Mouse (Mus musculus) limb, embryonic 14.5 days (tissue): ENCODE measurements at regions not wholly inside any gene's neighbourhood (a gene's known extent, or its start where the extent isn't known, plus 50 kb on each side); places are given as distances from the start of the nearest gene placed in this dataset.

ENCODE experiments used
- ATAC-seq: fragments of 200-750 bp; cut with Nextera tagmentation; 2 replicates; pipeline ENCODE4 v1.8.0; 2017; ENCODE audit warnings: low read depth, moderate number of reproducible peaks, moderate TSS enrichment; ENCODE audit not compliant: low FRiP score
- DNase-seq: peaks from one replicate; pipeline ENCODE4 v3.0.0-alpha.2; 2015; ENCODE audit warnings: low spot score
- H3K27ac ChIP-seq: fragments of 300-500 bp; sonication (generic); replicated peaks from 2 replicates; pipeline ENCODE4 v1.5.1; 2014; ENCODE audit warnings: low read depth, mild to moderate bottlenecking, low read length, moderate library complexity, mixed read lengths
- H3K27me3 ChIP-seq: fragments of 300-500 bp; sonication (generic); 2 replicates; pipeline ENCODE4 v1.6.1; 2014; ENCODE audit warnings: low read length, mixed read lengths; ENCODE audit not compliant: control insufficient read depth, insufficient read depth
- H3K36me3 ChIP-seq: fragments of 300-500 bp; sonication (generic); 2 replicates; pipeline ENCODE4 v1.6.1; 2014; ENCODE audit warnings: mild to moderate bottlenecking, low read length, moderate library complexity, mixed read lengths; ENCODE audit not compliant: control insufficient read depth, insufficient read depth
- H3K4me1 ChIP-seq: fragments of 300-500 bp; sonication (generic); 2 replicates; pipeline ENCODE4 v1.6.1; 2014; ENCODE audit warnings: antibody characterized with exemption, low read length, mixed read lengths; ENCODE audit not compliant: control insufficient read depth, insufficient read depth
- H3K4me2 ChIP-seq: fragments of 300-500 bp; sonication (generic); replicated peaks from 2 replicates; pipeline ENCODE4 v1.6.1; 2014; ENCODE audit warnings: low read depth, mild to moderate bottlenecking, low read length, moderate library complexity; ENCODE audit not compliant: severe bottlenecking
- H3K4me3 ChIP-seq: fragments of 300-500 bp; sonication (generic); replicated peaks from 2 replicates; pipeline ENCODE4 v1.5.1; 2014; ENCODE audit warnings: low read length
- H3K9ac ChIP-seq: fragments of 300-500 bp; sonication (generic); 2 replicates; pipeline ENCODE4 v1.6.1; 2014; ENCODE audit warnings: mild to moderate bottlenecking, low read depth, low read length, moderate library complexity; ENCODE audit not compliant: severe bottlenecking
- H3K9me3 ChIP-seq: fragments of 300-500 bp; sonication (generic); 2 replicates; pipeline ENCODE4 v1.6.1; 2016; ENCODE audit warnings: low read length; ENCODE audit not compliant: control insufficient read depth
- POLR2A ChIP-seq: fragments of 200-500 bp; IDR thresholded peaks from 2 replicates; pipeline ENCODE4 v1.8.0; 2012; ENCODE audit warnings: inconsistent platforms, mild to moderate bottlenecking, moderate library complexity, borderline replicate concordance; ENCODE audit not compliant: insufficient read depth, insufficient read length; ENCODE audit errors: extremely low read depth
- WGBS: fragments of 180-500 bp; shearing (Covaris S2); extraction: QIAGEN DNeasy Blood & Tissue Kit; methylation state at CpG from one replicate; pipeline ENCODE4 v1.1.7; 2014; 5-methylcytosine and 5-hydroxymethylcytosine counted together

DNA sequence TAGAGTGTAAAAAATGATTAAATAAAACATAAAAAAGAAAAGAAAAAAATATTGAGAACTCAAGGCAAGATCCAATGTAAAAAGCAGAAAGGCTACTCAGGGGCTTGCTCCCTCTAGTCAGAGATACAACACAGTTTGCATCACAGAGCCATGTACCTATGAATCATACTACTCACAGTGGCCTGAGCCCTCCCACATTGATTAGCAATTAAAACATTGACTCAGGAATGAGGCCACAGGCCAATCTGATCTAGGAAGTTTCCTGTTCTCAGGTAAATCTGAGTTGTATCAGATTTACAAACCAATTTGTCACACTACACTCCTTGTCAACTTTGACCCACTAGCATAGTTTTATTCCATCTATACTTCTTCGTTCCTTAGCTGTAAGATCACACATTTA lies 414.2 kb downstream of the Flrt2 start:
- no peaks in the 10 kb centered on the region for H3K4me1 ChIP-seq
- no peak overlapping the region for H3K27ac ChIP-seq
- no peaks in the 10 kb centered on the region for H3K27me3 ChIP-seq
- DNase-seq (no peak), ATAC-seq (no peak)
- no peak for TF ChIP-seq POLR2A
- H3K9me3 ChIP-seq: no peaks in the 10 kb centered on the region
- 80% methylated on average over 1 of the region's 1 CpGs for whole genome bisulfite sequencing
- no peak overlapping the region for H3K9ac ChIP-seq
- no peak overlapping the region for H3K4me3 ChIP-seq
- H3K4me2 ChIP-seq: no peak overlapping the region
- no peaks in the 10 kb centered on the region for H3K36me3 ChIP-seq

DNA sequence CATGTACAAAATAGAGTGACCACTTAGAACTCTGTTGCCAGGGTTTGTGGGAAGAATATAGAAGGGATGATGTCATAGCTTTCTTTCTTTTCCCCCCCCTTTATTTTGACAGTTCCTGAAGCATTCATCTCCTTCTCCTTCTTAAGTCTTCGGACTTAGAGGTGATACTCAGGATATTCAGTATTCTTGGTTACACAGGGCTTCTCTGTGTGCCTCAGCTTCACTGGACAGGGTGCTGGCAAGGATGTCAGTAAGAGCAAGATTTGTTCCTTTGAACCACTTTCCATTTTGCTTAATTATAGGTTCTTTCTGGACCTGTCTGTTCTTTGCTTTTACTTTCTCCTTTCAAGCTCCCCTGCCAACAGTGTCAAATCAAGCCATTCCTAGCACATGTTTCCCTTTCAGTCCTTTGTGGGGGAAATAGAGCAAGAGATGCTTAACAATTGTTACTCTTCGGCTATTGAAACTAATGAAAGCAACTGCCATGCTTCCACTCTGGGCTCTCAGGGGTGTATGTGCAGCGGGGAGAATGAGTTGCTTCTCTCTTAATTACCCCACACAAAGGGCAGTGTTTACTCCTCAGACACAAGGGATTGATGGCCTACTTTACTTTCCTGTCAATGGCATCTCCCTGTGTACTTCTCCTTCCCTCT lies 422.8 kb downstream of the Flrt2 start:
- 78% methylated on average over 3 of the region's 3 CpGs for WGBS
- no peak for DNase-seq
- no peak for ATAC-seq
- no peak overlapping the region for H3K27ac ChIP-seq
- no peaks in the 10 kb centered on the region for H3K36me3 ChIP-seq
- no peak for TF ChIP-seq POLR2A
- no peaks in the 10 kb centered on the region for H3K27me3 ChIP-seq
- H3K9me3 ChIP-seq: no peaks in the 10 kb centered on the region
- H3K4me3 ChIP-seq: no peak overlapping the region
- H3K4me1 ChIP-seq: no peaks in the 10 kb centered on the region
- no peak overlapping the region for H3K4me2 ChIP-seq
- H3K9ac ChIP-seq: no peak overlapping the region

GRCm38 (mm10) chr12:96117553-96117952 lies 425.5 kb downstream of the Flrt2 start:
- H3K4me1 ChIP-seq: no peaks in the 10 kb centered on the region
- ATAC-seq: no peak
- no peak overlapping the region for H3K27ac ChIP-seq
- no peaks in the 10 kb centered on the region for H3K27me3 ChIP-seq
- no peak overlapping the region for H3K4me3 ChIP-seq
- no peak for TF ChIP-seq POLR2A
- H3K9ac ChIP-seq: no peak overlapping the region
- H3K9me3 ChIP-seq: no peaks in the 10 kb centered on the region
- no peaks in the 10 kb centered on the region for H3K36me3 ChIP-seq
- WGBS: 86% methylated on average over 3 of the region's 3 CpGs
- DNase-seq: no peak
- H3K4me2 ChIP-seq: no peak overlapping the region

- Histone ChIP-seq H3K4me1 (no peaks in the 10 kb centered on the region), H3K9ac (no peak overlapping the region), H3K9me3 (no peaks in the 10 kb centered on the region), H3K4me2 (no peak overlapping the region), H3K4me3 (no peak overlapping the region), H3K27ac (no peak overlapping the region), H3K36me3 (no peaks in the 10 kb centered on the region), H3K27me3 (no peaks in the 10 kb centered on the region)
- no peak for TF ChIP-seq POLR2A
- no peak for ATAC-seq
- no peak for DNase-seq
- 74% methylated on average over 2 of the region's 2 CpGs for WGBS
These were observed 432.3 kb downstream of the Flrt2 start for GRCm38 (mm10) chr12:96124156-96124931.

- TF ChIP-seq POLR2A: no peak
- H3K27me3 ChIP-seq: no peaks in the 10 kb centered on the region
- H3K9me3 ChIP-seq: no peaks in the 10 kb centered on the region
- no peaks in the 10 kb centered on the region for H3K4me1 ChIP-seq
- no peaks in the 10 kb centered on the region for H3K36me3 ChIP-seq
- no peak overlapping the region for H3K4me2 ChIP-seq
- no peak for ATAC-seq
- DNase-seq: no peak
- H3K4me3 ChIP-seq: no peak overlapping the region
- H3K9ac ChIP-seq: no peak overlapping the region
- 81% methylated on average over 4 of the region's 4 CpGs for WGBS
- no peak overlapping the region for H3K27ac ChIP-seq
These were observed 437.9 kb downstream of the Flrt2 start for GRCm38 (mm10) chr12:96129870-96130454.
